Mouse (Mus musculus) midbrain, embryonic 14.5 days (tissue): ENCODE measurements around the gene Hyal2. TPM values are rescaled to one million over a fixed set of nuclear protein-coding genes. Genes with fewer than 3 reads are reported as not detected.

Experiments used
- ATAC-seq: fragments of 200-750 bp; cut with Nextera tagmentation; 2 replicates; pipeline ENCODE4 v1.8.0; 2017; ENCODE audit warnings: moderate number of reproducible peaks, moderate library complexity; ENCODE audit not compliant: low FRiP score, low TSS enrichment
- DNase-seq: peaks from one replicate; pipeline ENCODE4 v3.0.0-alpha.2; 2015
- H3K27ac ChIP-seq: fragments of 300-500 bp; sonication (generic); replicated peaks from 2 replicates; pipeline ENCODE4 v1.5.1; 2014; ENCODE audit warnings: mild to moderate bottlenecking, low read depth, low read length, moderate library complexity
- H3K27me3 ChIP-seq: fragments of 300-500 bp; sonication (generic); 2 replicates; pipeline ENCODE4 v1.6.1; 2014; ENCODE audit warnings: low read length, control low read depth, mixed read lengths; ENCODE audit not compliant: control insufficient read depth, insufficient read depth
- H3K36me3 ChIP-seq: fragments of 300-500 bp; sonication (generic); 2 replicates; pipeline ENCODE4 v1.6.1; 2014; ENCODE audit warnings: low read length, control low read depth; ENCODE audit not compliant: control insufficient read depth, insufficient read depth
- H3K4me1 ChIP-seq: fragments of 300-500 bp; sonication (generic); 2 replicates; pipeline ENCODE4 v1.6.1; 2014; ENCODE audit warnings: mild to moderate bottlenecking, antibody characterized with exemption, low read length, control low read depth; ENCODE audit not compliant: control insufficient read depth, insufficient read depth
- H3K4me2 ChIP-seq: fragments of 300-500 bp; sonication (generic); 2 replicates; pipeline ENCODE4 v1.6.1; 2014; ENCODE audit warnings: mild to moderate bottlenecking, low read length, moderate library complexity
- H3K4me3 ChIP-seq: fragments of 300-500 bp; sonication (generic); replicated peaks from 2 replicates; pipeline ENCODE4 v1.5.1; 2014; ENCODE audit warnings: low read depth, low read length
- H3K9ac ChIP-seq: fragments of 300-500 bp; sonication (generic); replicated peaks from 2 replicates; pipeline ENCODE4 v1.6.1; 2014; ENCODE audit warnings: mild to moderate bottlenecking, low read length, moderate library complexity
- H3K9me3 ChIP-seq: fragments of 300-500 bp; sonication (generic); 2 replicates; pipeline ENCODE4 v1.6.1; 2016; ENCODE audit warnings: low read length, control low read depth, mixed read lengths; ENCODE audit not compliant: control insufficient read depth
- WGBS: fragments of 180-500 bp; shearing (Covaris S2); extraction: QIAGEN DNeasy Blood & Tissue Kit; methylation state at CpG from one replicate; pipeline ENCODE4 v1.1.7; 2014; 5-methylcytosine and 5-hydroxymethylcytosine counted together
- polyA plus RNA-seq: library from polyadenylated mRNA; unstranded; fragments of >200 nt; fragmentation: Nextera tagmentation; extraction: Ambion mirVana; gene quantifications from 2 replicates; pipeline ENCODE4 v1.2.1, GENCODE M21; 2014

Gene Hyal2
- polyA plus RNA-seq, 1 experiment from 2014 or later = 97.7 TPM

- ATAC-seq (peak; percentile 21), DNase-seq (no peak)
- H3K27me3 ChIP-seq = no peaks in the 10 kb centered on the region
- H3K4me3 ChIP-seq = peak overlapping the region; percentile 73
- WGBS = under 1% methylated on average over 40 of the region's 40 CpGs
- H3K4me2 ChIP-seq = peak overlapping the region; percentile 98
- H3K27ac ChIP-seq = peak overlapping the region; percentile 60
- peaks cover 31% of the 10 kb centered on the region for H3K36me3 ChIP-seq
- H3K4me1 ChIP-seq = peaks cover 25% of the 10 kb centered on the region
- H3K9ac ChIP-seq = peak overlapping the region; percentile 86
- H3K9me3 ChIP-seq = no peaks in the 10 kb centered on the region
Observed at GRCm38 (mm10) chr9:107534408-107535202, 33.1 kb upstream of the Hyal2 start.

- H3K36me3 ChIP-seq = peaks cover 37% of the 10 kb centered on the region
- H3K4me3 ChIP-seq = no peak overlapping the region; the same call in 1 of the 2 replicates
- H3K4me1 ChIP-seq = peaks cover 39% of the 10 kb centered on the region
- H3K27me3 ChIP-seq = no peaks in the 10 kb centered on the region
- DNase-seq (no peak), ATAC-seq (no peak)
- WGBS = 96% methylated on average over 7 of the region's 7 CpGs
- no peaks in the 10 kb centered on the region for H3K9me3 ChIP-seq
- no peak overlapping the region for H3K27ac ChIP-seq
- no peak overlapping the region for H3K4me2 ChIP-seq
- no peak overlapping the region for H3K9ac ChIP-seq
Observed at GRCm38 (mm10) chr9:107538231-107538630, 29.5 kb upstream of the Hyal2 start.

GRCm38 (mm10) chr9:107538711-107539110 is 29.0 kb upstream of the Hyal2 start:
- no peak overlapping the region for H3K4me2 ChIP-seq
- ATAC-seq = no peak
- peaks cover 41% of the 10 kb centered on the region for H3K36me3 ChIP-seq
- H3K4me1 ChIP-seq = peaks cover 39% of the 10 kb centered on the region
- no peaks in the 10 kb centered on the region for H3K9me3 ChIP-seq
- H3K27me3 ChIP-seq = no peaks in the 10 kb centered on the region
- H3K4me3 ChIP-seq = no peak overlapping the region; the same call in 1 of the 2 replicates
- 93% methylated on average over 3 of the region's 3 CpGs for WGBS
- no peak overlapping the region for H3K27ac ChIP-seq
- no peak overlapping the region for H3K9ac ChIP-seq
- DNase-seq = no peak

- Histone ChIP-seq H3K9ac (no peak overlapping the region), H3K27ac (no peak overlapping the region), H3K27me3 (no peaks in the 10 kb centered on the region), H3K36me3 (peaks cover 51% of the 10 kb centered on the region), H3K4me2 (no peak overlapping the region), H3K4me1 (peaks cover 38% of the 10 kb centered on the region), H3K4me3 (no peak overlapping the region), H3K9me3 (no peaks in the 10 kb centered on the region)
- DNase-seq (no peak), ATAC-seq (no peak)
- WGBS = 92% methylated on average over 8 of the region's 8 CpGs
Observed at GRCm38 (mm10) chr9:107539940-107540339, 27.8 kb upstream of the Hyal2 start.

GRCm38 (mm10) chr9:107540420-107540819 is 27.3 kb upstream of the Hyal2 start:
- no peak overlapping the region; the same call in 1 of the 2 replicates for H3K9ac ChIP-seq
- peaks cover 56% of the 10 kb centered on the region for H3K36me3 ChIP-seq
- ATAC-seq = no peak
- H3K9me3 ChIP-seq = no peaks in the 10 kb centered on the region
- peak overlapping the region; percentile 92; the same call in 1 of the 2 replicates for H3K4me2 ChIP-seq
- no peak overlapping the region for H3K27ac ChIP-seq
- no peaks in the 10 kb centered on the region for H3K27me3 ChIP-seq
- H3K4me1 ChIP-seq = peaks cover 33% of the 10 kb centered on the region
- DNase-seq = no peak
- 77% methylated on average over 4 of the region's 4 CpGs for WGBS
- H3K4me3 ChIP-seq = no peak overlapping the region; the same call in 1 of the 2 replicates

- Histone ChIP-seq H3K27me3 (no peaks in the 10 kb centered on the region), H3K36me3 (peaks cover 56% of the 10 kb centered on the region), H3K4me1 (peaks cover 27% of the 10 kb centered on the region), H3K9me3 (no peaks in the 10 kb centered on the region), H3K4me3 (peak overlapping the region; percentile 63), H3K27ac (no peak overlapping the region), H3K4me2 (peak overlapping the region; percentile 92), H3K9ac (peak overlapping the region; percentile 59)
- WGBS = 43% methylated on average over 10 of the region's 10 CpGs
- ATAC-seq = no peak
- no peak for DNase-seq
Observed at GRCm38 (mm10) chr9:107541005-107541404, 26.7 kb upstream of the Hyal2 start.

- WGBS = under 1% methylated on average over 46 of the region's 46 CpGs
- Histone ChIP-seq H3K4me3 (peak within 1 kb of the TSS; percentile 63), H3K9me3 (no peaks in the 10 kb centered on the region), H3K9ac (peak within 1 kb of the TSS; percentile 59), H3K4me2 (peak within 1 kb of the TSS; percentile 92), H3K36me3 (peaks cover 53% of the 10 kb centered on the region), H3K27ac (peak within 1 kb of the TSS; percentile 61), H3K27me3 (no peaks in the 10 kb centered on the region), H3K4me1 (peaks cover 21% of the 10 kb centered on the region)
- DNase-seq (peak; percentile 97), ATAC-seq (peak; percentile 91)
Observed at GRCm38 (mm10) chr9:107541474-107542351, 26.0 kb upstream of the Hyal2 start, which contains the start of the genes Cyb561d2 and Nprl2. Cyb561d2 (minus strand) TSS chr9:107542193. Nprl2 (plus strand) TSS chr9:107542226.

GRCm38 (mm10) chr9:107542352-107542686 is 25.4 kb upstream of the Hyal2 start:
- Histone ChIP-seq H3K4me1 (peaks cover 21% of the 10 kb centered on the region), H3K27ac (peak overlapping the region; percentile 53; the same call in 1 of the 2 replicates), H3K27me3 (no peaks in the 10 kb centered on the region), H3K9ac (peak overlapping the region; percentile 59), H3K4me2 (peak overlapping the region; percentile 92), H3K9me3 (no peaks in the 10 kb centered on the region), H3K4me3 (peak overlapping the region; percentile 63), H3K36me3 (peaks cover 48% of the 10 kb centered on the region)
- ATAC-seq (no peak), DNase-seq (no peak)
- WGBS = 3% methylated on average over 11 of the region's 11 CpGs
